Mouse (Mus musculus) kidney, postnatal 10 days (tissue): ENCODE results near the gene 2900026A02Rik.

ENCODE experiments used
- DNase-seq: peaks from one replicate; pipeline ENCODE4 v3.0.0; 2021; ENCODE audit warnings: mixed read lengths

Gene 2900026A02Rik

DNA sequence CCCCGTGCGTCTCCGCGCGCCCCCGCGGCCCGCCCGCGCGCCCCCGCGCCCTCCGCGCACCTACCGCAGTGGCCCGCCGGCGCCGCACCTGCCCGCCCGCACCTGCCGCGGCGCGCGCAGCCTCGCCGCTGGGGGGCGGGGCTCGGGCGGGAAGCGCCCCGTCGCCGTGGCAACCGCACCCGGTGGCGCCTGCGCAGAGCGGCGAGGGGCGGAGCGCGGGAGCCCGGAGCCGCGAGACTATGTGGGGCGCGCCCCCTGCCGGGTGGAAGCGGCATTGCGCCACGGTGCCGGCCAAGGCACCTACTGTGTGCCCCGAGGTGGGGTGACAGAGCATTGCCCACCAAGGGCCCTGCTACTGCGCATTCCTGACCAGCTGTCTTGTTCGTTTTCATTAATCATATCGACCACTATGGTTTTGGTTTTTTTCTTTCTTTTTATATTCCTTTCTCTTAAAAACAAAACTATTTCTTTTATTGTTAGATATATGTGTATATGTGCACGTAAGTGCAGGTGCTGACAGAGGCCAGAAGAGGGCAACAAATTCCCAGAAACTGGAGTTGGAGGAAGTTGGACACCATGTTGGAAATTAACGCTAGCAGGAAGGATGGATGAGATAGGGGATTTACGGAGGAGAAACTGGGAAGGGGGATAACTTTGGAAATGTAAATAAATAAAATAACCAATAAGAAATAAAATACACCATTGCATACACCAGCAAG lies at the start of gene 2900026A02Rik:
2900026A02Rik (minus strand) TSS at position 90 of the 719 bp plus-strand sequence.
- DNase-seq = peak; percentile 93

DNA sequence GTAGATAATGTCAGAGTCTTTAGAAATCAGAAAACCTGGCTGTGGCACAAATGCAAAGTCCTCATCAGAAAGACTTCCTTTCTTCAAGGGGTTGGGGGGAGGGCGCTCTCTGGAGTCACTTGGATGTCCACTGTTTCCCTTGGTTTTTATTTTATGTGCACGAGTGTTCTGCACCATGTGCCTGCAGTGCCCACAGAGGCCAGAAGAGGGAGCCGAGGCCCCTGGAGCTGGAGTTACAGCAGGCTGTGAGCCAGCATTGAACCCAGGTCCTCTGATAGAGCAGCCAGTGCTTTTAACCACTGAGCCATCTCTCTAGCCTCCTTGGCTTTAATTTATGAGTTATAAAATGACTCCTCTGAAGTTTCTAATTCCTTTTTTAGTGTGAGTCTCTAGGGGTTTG lies 49.0 kb upstream of the 2900026A02Rik start:
- DNase-seq = no peak

DNA sequence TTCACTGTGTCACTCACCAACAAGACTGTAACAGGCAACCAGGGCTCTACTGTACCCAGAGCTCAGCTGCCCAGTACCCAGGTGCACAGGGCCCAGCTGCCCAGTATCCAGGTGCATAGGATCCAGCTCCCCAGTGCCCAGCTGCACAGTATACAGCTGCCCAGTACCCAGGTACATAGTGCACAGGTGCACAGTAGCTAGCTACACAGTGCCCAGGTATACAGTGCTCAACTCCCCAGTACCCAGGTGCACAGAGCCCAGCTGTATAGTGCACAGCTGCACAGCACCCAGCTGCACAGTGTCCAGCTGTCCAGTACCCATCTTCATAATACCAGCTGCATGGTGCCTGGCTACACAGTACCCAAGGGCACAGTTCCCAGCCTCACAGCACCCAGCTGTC lies 47.2 kb upstream of the 2900026A02Rik start:
- no peak for DNase-seq

DNA sequence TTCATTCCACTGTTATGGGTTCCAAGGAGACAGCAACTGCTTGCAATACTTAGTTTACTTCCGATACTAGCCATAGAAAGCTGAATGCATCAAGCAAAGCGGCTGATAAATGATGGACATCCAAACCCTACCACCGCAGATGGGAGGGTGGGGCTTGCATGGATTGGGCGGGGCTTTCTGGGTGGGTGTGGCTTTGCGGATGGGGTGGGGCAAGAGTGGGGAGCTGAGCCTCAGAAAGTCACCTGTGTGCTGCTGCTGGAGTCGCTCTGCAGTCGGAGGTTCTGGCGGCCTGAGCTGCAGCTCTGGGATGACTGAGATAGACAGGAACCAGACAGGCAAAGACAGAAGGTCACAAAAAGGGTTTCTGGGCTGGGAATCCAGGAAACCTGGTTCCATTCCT lies 44.6 kb upstream of the 2900026A02Rik start:
- no peak for DNase-seq

DNA sequence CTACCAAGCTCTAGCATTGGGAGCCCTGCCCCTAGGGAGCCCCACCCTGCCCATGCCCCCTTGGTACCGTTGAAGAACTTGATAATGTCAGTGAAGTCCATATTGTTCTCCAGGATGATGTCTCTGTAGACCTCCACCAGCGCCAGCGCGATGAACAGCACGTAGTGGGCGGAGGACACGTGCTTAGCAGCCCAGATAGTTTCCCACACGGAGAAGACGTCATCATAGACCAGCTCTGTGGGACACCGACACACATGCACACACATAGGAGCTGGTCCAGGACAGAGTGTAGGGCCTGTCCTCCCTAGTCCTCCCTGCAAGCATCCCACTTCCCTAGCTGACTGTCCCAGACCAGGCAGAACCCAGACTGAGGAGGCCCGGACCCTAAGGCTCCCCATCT lies 29.8 kb upstream of the 2900026A02Rik start:
- DNase-seq = no peak

DNA sequence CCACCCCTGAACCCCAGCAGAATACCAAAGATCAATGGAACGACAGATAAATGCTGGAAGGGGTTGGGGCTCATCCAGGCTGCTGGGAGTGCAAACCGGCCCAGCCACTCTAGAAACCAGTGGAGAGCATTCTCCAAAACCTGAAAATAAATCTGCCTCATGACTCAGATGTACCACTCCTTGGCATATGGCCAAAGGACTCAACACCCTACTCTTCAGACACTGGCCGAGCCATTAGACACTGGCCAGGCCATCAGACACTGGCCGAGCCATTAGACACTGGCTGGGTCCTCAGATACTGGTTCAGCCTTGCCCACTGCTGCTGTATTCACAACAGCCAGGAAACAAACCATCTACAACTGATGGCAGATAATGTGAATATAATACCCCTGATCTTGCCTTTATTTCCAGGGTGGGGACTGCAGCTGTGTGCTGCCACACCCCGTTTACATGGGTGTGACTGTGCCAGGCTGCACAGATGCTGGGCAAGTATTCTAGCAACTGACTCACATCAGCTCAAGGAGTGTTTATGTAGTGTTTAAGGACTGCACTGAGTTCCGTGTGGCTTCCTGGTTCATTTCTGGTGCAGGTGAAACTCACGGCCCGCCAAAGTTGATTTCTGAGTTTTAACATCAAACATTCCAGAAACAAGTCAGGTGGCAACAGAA lies 28.4 kb upstream of the 2900026A02Rik start:
- no peak for DNase-seq

DNA sequence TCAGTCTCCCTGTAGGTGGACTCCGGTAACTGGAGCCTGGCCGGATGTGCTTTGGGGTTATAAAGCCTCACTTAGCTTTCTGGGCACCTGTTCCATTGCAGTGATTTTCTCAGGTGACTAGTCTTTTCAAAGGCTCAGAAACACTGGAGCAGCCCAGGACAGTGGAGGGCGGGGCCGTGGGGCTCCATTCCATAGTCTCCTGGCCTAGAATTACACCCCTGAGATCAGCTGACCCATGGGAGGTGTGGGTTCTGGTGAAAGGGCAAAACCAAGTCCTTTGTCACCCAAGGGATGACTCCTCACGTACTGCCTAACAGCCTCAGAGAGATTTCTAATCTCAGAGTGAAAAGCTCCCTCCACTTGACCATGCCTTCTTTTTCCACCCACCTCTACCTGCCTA lies 9.2 kb upstream of the 2900026A02Rik start:
- DNase-seq = no peak

DNA sequence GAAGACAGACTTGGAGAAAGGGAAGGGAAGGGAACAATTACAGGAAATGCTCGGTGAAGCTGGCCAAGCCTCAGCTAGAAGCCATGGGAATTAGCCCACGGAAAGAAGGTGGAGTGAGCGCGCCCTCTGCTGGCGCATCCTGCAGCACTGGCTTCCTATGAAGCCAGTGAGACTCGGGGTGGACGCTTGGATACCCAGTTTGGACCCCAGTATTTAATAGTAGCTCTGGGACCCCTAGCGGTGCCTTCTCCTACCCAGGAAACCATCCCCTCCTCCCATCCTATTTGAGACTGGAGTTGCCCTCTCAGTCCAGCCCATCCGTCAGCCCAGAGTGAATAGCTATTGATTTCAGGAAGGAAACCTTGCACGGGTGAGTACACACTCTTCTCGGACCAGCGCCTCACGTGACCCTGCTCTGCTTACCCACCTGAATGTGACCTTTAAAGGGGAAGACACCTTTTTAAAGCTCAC lies 5.6 kb upstream of the 2900026A02Rik start, which contains the start of gene Tmem211:
Tmem211 (plus strand) TSS at position 278 of the 471 bp plus-strand sequence.
- peak; percentile 95 for DNase-seq

DNA sequence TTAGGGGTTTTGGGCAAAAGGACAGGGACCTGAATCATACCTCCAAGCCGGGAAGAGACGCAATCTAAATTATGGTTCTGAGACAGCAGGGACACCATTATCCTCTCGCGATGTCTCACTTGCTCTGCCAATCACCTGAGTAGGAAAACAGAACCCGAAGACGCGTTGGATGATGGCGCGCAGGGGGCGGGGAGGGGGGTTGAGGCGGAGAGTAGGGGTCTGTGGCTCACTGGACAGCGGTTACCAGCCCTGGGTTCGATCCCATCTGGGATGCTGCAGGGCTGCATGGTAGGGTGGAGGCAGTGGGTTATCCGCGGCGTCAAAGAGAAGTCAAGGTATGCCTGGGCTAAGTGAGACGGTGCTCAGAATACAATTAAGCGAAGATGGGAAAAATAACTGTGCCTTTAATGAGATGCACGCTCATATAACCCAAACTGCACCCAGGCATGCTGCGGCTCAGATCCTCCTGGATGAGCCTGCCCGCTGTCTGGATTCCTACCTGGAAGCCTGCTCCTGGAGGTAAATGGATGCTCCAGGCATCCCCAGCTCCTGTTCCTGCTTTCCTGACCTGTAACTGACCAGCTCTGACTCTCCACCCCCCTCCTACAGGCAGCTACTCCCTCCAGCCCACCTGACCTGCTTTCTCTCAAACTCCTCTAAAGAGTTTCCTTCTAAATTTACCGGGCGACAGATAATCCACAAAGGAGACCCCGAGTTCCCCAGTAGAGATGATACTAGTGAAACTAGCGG lies 4.8 kb upstream of the 2900026A02Rik start:
- DNase-seq = peak; percentile 16

DNA sequence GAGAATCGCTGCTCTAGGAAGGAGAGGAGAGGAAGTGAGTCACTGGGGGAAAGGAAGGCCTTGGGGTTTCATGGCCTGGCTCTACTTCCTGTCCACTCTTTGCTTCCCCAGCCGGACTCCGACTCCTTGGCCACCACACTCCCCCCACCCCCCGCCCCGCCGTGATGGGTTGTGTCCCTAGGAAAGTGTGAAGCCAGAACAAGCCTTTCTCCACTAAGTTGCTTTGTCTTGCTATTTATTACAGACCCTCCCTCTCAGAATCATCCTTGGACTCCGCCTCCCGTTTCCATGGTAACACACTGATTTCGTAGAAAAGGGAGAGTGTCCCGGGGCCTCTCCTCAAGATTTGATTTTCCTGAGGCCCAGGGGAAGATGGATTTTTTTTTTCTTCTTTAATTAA lies 4.2 kb upstream of the 2900026A02Rik start:
- peak; percentile 60 for DNase-seq

DNA sequence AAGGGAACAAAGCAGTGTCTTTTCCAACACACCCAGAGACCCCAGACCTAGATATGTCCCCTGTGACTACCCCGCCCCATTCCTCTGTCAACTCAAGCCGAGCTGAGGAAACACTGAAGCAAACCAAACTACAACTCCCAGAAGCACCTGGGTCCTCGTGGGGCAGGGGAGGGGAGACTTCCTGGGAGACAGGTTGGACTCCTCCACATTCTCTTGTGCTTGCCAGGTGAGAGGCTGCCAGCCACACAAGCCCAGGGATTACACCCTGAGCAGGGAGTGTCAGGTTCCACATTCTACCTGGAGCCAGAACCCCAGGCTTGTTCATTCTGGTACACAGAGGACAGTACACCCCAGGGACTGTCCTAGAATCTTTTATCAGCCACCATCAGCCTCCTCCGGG lies 2.9 kb upstream of the 2900026A02Rik start:
- DNase-seq = peak; percentile 23

DNA sequence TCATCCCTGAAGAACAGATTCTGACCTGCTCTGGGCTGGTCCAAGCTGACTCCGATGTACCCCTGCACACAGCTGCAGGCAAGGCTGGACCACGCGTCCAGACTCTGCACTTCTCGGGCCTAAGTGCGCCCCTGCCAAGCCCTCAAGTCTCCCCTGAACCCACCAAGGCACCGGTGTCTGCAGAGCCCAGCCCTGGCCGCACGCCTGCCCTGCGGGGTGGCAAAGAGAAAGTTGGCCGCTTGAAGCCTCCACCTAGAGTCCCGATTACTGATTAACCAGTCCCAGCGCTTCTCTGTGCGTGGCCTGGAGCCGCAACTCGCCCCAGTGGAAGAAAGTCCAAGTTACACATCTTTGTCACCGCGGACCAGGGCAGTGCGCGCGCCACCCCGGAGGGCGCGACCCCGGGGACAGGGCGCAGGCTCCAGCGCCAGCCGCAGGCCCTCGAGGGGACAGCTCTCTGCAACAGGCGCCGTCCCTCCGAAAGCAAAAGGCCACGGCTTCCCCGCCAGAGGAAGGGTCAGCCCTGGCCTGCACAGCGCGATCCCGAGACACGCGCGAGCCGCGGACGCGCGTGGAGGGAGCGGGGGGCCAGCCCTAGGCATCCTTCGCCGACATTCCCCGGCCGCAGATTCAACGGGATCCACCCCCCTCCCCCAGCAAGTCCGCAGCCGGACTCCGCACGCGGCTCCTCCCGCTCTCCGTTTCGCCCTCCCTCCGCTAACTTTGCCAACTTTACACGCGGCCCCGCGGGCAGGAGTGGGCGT lies 471 bp downstream of the 2900026A02Rik start:
- peak; percentile 79 for DNase-seq

DNA sequence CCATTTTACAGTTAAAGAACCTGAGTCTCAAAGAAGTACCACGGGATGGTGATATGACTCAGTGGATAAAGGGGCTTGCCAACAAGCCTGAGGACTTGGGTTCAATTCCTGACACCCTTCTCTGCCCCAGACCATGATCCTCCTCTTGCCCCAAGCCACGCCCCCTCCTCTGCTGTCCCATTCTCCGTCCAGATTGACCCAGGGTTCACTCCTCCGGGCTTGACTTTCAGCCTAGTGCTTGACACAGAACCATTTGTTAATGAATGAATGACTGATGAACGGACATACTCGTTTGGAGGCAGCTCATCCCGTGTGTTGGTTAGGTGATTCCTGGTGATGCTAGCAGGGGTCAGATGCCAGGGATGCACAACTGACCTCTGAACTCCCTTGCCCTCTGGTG lies 1.2 kb downstream of the 2900026A02Rik start:
- no peak for DNase-seq

DNA sequence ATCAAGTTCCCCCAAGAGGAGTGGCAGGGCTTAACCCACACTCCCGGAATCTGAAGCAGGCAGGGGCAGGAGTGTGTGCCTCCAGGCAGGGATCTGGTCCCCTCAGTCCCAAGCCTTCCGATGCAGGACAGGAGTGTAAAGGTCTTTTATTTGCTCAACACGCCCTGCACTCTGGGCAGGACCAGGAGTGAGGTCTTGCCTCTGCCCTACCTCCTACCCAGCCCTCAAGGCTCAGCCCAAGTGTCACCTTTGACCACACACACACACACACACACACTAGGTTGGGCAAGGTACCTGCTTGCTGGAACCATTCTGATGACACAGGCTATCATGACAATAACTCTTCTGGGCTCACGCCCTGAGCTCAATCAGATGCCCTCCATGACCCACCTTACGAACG lies 1.6 kb downstream of the 2900026A02Rik start:
- DNase-seq = peak; percentile 35

DNA sequence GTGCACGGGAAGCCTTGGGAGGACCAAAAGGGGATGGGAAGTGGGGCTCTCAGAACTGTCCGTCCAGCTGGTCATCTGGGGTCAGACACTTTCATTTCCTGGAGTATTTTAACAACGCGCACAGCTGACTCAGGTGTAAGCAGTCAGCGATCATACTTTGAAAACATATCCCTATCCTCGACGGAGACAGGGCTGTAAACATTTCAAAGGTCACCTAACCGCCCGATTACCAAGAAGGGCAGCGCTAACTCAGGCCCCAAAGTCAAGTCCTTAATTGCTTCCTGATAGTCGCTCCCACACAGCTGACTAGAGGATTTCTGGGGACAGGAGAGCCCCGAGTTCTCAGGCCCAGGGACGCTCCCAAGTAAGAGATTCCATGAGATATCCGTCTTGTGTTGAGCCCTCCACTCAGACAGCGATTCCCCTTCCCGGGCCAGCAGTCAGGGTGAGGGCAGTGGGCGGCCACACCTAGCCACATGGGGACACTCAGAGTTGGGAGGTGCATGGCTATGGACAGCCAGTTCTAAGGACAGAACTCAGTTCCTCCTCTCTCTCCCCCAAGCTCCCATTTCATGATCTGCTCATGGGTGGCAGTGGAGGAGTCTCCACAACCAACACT lies 2.3 kb downstream of the 2900026A02Rik start:
- peak; percentile 27 for DNase-seq

DNA sequence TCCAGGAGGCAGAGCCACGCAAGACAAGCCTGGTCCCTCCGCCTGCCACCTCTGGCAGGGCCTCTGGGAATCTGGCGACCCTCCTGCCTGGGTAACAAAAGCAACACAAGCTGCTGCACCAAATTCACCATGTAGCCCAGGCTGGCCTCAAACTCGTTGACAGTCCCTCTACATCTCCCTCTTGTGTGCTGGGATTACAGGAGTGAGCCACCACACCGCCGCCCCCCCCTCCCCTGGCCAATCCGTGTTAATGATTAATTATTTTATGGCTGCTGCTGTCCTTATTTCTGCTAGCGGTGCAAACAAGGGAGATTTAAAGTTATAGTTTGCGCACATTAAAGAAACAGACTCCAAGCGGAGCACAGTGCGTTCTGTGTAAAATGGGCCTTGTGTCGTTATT lies 4.0 kb downstream of the 2900026A02Rik start:
- DNase-seq = peak; percentile 70

DNA sequence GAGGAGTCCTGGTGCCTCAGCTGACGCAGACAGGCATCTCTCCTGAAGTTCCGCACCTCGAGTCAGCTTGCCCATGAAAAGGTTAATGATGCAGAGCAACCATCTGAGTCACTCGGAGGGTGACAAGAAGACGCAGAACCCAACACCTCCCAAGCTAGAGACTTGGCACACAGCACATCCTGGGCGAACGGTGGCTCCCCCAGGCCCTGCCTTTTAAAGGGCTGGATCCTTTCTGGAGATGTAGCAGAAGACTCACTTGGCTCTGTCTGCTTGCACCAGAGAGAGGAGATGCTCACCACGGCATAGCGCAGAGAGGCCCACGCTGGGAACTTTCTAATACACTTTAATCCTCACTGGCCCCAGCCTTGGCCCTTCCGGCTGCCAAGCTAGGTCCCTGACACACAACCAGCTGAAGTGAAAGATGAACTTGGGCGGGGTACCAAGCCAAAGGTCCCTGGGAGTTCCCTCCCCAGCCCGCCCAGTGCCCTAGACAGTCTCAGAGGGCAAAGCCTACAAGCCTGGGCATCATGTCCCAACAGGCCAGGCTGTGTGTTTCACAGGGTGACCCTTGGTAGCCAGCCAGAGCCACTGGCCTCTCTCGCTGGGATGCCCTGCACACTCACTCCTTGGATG lies 4.6 kb downstream of the 2900026A02Rik start:
- peak; percentile 70 for DNase-seq

DNA sequence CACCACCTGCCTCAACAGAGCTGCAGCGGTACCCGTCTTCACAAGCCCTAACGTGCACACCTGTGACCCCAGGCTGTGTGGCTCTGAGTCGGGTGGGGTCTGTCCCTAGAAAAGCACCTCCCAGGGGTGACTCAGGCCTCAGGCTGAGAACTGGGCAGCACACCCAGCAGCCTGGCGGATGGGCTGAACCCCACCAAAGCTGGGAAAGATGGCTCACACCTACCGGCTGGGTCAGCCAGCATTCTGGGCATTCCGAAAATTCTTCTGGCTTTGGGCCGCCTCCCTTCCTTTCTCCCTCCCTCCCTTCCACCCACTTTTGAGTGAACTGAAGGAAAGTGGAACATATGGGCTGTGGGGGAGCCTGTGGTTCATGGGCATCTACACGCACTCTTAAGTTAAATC lies 5.4 kb downstream of the 2900026A02Rik start:
- peak; percentile 43 for DNase-seq

DNA sequence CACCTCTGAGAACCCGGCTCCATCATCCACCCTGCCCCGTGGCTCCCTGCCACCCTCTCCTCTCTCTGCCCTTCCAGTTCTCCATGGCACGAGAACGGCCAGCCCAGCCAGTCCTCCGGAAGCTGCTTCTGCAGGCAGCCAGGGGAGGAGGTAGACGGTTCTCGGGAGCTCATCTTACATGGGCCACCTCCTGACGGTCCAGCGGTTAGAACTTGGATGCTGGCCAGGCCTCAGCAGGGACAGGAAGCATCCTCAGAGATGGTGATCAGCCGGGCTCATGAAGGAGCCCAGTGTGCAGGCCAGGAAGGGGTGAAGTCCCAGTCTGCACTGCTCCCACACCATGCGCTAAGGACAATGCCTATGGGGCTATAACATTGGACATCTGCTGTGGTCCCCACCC lies 6.6 kb downstream of the 2900026A02Rik start:
- DNase-seq = peak; percentile 86

DNA sequence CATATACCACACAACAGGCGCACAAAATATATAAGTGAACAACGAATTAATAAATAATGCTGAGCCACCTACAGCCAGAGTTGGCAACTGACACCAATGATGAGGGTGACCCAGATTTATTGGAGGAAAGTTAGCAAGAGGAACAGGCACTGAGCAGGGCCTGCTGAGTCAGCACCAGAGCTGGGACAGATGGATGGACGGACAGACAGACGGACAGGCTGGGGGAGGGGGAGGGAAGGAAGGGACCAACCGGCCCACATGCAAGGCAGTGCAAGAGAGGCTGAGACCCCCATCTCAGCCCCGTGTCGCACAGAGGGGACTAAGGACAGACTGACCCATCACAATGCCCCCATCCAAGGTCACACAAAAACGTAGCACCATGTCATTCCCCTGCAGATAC lies 7.0 kb downstream of the 2900026A02Rik start:
- DNase-seq = peak; percentile 41

DNA sequence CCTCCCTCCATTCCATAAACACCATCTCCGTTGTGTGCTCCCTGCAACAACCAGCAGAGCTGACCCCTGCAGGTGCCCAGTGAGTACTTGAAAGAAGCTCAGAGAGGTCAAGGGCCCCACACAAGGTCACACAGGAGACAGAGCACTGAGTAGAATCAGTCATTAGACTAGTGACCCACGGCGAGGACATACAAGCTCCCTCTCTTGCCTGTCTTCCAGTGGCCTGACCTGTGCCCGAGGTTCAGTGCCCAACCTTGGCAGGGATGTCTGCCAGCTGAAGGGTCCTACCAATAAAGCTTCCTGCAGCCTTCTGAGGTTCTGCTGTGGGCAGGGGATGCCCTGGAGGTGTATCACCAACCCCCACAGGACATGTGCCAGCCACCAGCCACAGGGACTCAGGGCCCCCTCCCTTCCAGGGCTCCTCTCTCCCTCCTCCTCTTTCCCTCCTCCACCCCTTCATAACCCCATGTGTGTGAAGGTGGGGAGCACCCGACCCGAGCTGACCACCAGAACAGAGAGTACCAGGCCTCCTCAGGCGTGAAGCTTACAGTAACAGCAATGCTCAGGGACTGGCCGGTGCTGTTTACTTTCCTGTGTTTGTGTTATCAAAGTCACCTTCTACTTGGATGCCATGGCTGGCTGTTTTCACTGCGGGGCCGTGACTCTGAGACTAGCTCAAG lies 8.7 kb downstream of the 2900026A02Rik start:
- DNase-seq = peak; percentile 42
